Mouse (Mus musculus): ENCODE results near the gene Srbd1. TPM values are rescaled to one million over a fixed set of nuclear protein-coding genes. Genes with fewer than 3 reads are reported as not detected.
A peak's percentile ranks its signal among the peaks of the same experiment; 100 is the strongest.

The Srbd1 gene
- polyA plus RNA-seq, 1 experiment from 2014 or later, result 13.3 TPM

DNA sequence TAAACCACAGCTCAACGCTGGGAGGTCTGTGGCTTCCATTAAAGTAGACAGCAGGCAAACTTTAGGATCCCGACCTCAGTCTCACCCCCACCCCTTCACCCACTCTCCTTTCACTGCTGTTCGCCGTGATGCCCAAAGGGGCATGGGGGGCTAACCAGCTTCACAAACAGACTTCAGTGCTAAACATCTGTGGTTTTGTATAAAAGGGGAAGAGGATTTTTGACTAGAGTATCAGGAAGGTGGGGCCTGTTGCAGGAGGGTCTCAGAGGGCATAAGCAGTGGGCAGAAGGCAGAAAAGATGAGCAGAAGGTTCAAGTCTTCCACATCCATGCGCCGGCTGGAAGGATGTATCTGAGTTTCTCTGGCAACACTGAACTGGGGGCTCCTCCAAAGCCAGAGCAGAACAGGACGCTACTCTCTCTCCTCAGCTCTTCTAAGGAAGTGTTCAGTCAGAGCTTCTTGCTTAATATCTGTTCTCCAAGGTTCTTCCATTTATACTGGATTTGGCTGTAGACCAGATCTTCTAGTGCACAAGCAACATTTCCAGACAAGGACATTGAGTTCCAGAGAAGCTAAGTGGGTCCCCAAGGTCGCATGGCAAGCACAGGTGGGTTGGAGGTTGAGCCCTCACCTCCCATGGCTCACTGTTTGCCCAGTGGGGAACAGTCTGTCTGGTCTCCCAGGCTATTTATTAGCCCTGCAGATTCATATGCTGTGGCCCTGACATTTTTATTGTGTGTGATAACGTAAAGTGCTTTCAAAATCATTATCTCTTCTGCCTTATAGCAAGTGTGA, 25.4 kb upstream of the Srbd1 start:
- Histone ChIP-seq H3K36me3 (ENCODE audit: control insufficient read depth, insufficient read depth, low read length) (no peaks in the 10 kb centered on the region), H3K9ac (ENCODE audit: low read depth, low read length) (peak overlapping the region; percentile 8), H3K4me2 (ENCODE audit: low read length) (peak overlapping the region; percentile 84), H3K4me3 (ENCODE audit: low read length) (peak overlapping the region; percentile 77), H3K9me3 (ENCODE audit: control insufficient read depth, low read length) (no peaks in the 10 kb centered on the region), H3K27me3 (replicated peaks; ENCODE audit: control insufficient read depth, insufficient read depth, low read length) (no peaks in the 10 kb centered on the region), H3K27ac (ENCODE audit: low read depth, low read length) (no peak overlapping the region), H3K4me1 (ENCODE audit: control insufficient read depth, insufficient read depth, low read depth, low read length) (peaks cover 20% of the 10 kb centered on the region)
- 42% methylated on average over 9 of the region's 9 CpGs for WGBS
- ATAC-seq, result no peak

DNA sequence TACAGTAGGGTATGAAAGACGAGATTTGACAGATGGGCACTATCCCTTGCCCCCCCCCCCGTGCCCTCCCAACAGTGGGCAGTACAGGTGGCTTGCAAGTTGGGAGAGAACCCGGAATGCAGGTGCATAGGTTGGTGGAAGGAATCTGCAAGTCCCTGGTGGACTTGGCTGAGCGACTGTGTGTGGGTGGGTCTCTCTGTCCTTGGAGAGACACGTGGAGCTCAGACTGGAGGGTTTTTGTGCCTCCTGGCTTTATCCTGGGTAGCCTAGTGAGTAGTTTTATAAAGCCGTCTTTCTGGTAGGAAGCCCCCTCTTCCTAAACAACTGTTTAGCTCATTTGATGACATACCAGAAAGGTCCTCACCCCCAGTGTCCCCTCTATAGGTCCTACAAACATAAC, 24.1 kb upstream of the Srbd1 start:
- no peaks in the 10 kb centered on the region for H3K9me3 ChIP-seq (ENCODE audit: control insufficient read depth, low read length)
- H3K27ac ChIP-seq (ENCODE audit: low read depth, low read length), result no peak overlapping the region; the same call in 1 of the 2 replicates
- H3K4me1 ChIP-seq (ENCODE audit: control insufficient read depth, insufficient read depth, low read depth, low read length), result peaks cover 20% of the 10 kb centered on the region

DNA sequence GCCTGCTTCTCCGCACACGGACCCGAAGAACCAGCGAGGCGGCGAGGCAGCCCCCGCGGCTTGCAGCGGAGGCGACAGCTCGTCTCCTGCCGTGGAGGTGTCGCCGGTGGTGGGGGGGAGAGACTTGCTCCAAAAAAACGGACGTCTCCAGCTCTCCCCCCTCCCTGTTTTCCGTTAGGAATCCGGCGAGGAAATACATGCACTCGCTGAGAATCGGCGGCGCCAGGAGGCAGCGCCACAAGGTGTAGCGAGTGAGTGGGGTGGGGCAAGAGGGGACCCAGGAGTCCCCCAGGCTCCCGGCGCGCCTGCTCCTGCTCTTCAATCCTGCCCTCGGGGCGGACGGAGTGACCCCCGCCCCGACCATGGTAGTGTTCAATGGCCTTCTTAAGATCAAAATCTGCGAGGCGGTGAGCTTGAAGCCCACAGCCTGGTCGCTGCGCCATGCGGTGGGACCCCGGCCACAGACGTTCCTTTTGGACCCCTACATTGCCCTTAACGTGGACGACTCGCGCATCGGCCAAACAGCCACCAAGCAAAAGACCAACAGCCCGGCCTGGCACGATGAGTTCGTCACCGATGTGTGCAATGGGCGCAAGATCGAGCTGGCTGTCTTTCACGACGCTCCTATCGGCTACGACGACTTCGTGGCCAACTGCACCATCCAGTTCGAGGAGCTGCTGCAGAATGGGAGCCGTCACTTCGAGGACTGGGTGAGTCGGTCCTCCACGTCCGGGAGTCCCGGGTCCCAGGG, 23.4 kb upstream of the Srbd1 start:
- H3K27me3 ChIP-seq (replicated peaks; ENCODE audit: control insufficient read depth, insufficient read depth, low read length), result peaks cover 5% of the 10 kb centered on the region; the same call in 1 of the 2 replicates
- H3K36me3 ChIP-seq (ENCODE audit: control insufficient read depth, insufficient read depth, low read length), result no peaks in the 10 kb centered on the region
- peak; percentile 15 for ATAC-seq
- peak overlapping the region; percentile 84 for H3K4me2 ChIP-seq (ENCODE audit: low read length)
- WGBS, result under 1% methylated on average over 58 of the region's 64 CpGs
- H3K9ac ChIP-seq (ENCODE audit: low read depth, low read length), result peak overlapping the region; percentile 90
- peak overlapping the region; percentile 95 for H3K27ac ChIP-seq (ENCODE audit: low read depth, low read length)
- peak overlapping the region; percentile 77 for H3K4me3 ChIP-seq (ENCODE audit: low read length)
- H3K9me3 ChIP-seq (ENCODE audit: control insufficient read depth, low read length), result no peaks in the 10 kb centered on the region
- peaks cover 20% of the 10 kb centered on the region for H3K4me1 ChIP-seq (ENCODE audit: control insufficient read depth, insufficient read depth, low read depth, low read length)

More for the DNA sequence above, 24.1 kb upstream of the Srbd1 start:
- Histone ChIP-seq H3K4me2 (ENCODE audit: low read length) (peak overlapping the region; percentile 84), H3K27me3 (replicated peaks; ENCODE audit: control insufficient read depth, insufficient read depth, low read length) (0 out of 2 replicates have a peak, but pooled peaks cover 2% of the 10 kb centered on the region), H3K9ac (ENCODE audit: low read depth, low read length) (peak overlapping the region; percentile 90), H3K4me3 (ENCODE audit: low read length) (peak overlapping the region; percentile 77), H3K36me3 (ENCODE audit: control insufficient read depth, insufficient read depth, low read length) (no peaks in the 10 kb centered on the region)
- no peak for ATAC-seq
- WGBS, result 16% methylated on average over 6 of the region's 6 CpGs

DNA sequence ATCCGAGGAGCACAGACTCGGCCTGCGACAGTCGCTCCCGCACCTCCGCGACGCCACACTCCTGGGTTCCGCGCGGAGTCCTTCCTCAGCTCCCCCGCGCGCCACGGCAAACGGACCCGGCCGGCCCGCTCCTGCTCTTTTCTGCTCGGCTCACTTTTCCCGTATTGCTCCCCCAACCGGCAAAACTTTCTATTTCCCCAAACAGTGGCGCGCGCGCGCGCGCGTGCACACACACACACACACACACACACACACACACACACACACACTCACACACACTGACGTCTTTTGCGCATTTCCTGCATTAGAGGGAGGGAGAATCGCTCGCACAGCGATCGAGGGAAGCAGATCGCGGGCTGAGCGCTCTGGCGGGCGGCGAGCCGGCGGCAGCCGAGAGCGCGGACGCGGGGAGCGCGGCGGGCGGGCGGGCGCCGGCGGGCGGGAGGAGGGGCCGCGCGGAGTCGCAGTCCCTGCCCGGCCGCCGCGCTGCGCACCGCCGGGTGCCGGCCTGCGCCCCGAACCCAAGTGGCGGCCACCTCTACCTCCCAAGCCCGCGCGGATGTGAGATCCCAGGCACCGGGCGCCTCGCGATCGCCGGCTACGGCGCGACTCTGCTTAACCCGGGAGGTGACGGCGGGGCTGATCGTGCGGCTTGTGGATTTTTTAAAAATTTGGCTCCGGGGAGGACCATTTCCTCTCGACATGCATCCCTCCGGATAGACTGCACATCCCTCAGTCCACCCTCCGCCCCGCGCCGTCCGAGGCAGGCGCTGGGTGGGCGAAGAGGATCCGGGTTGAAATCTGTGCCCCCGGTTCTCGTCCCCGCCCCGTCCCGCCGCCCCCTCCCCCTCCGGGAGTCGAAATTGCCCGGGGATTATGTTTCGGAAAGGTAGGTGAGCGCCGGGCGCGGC, 22.6 kb upstream of the Srbd1 start, which contains the start of gene Prkce:
Gene Prkce (plus strand): TSS at position 466 of the 911 bp plus-strand sequence.
- H3K36me3 ChIP-seq (ENCODE audit: control insufficient read depth, insufficient read depth, low read length), result no peaks in the 10 kb centered on the region
- peak within 1 kb of the TSS; percentile 90 for H3K9ac ChIP-seq (ENCODE audit: low read depth, low read length)
- no peaks in the 10 kb centered on the region for H3K9me3 ChIP-seq (ENCODE audit: control insufficient read depth, low read length)
- peaks cover 5% of the 10 kb centered on the region; the same call in 1 of the 2 replicates for H3K27me3 ChIP-seq (replicated peaks; ENCODE audit: control insufficient read depth, insufficient read depth, low read length)
- H3K27ac ChIP-seq (ENCODE audit: low read depth, low read length), result peak within 1 kb of the TSS; percentile 95
- ATAC-seq, result peak; percentile 77
- WGBS, result under 1% methylated on average over 76 of the region's 115 CpGs
- peak within 1 kb of the TSS; percentile 77 for H3K4me3 ChIP-seq (ENCODE audit: low read length)
- peaks cover 20% of the 10 kb centered on the region for H3K4me1 ChIP-seq (ENCODE audit: control insufficient read depth, insufficient read depth, low read depth, low read length)
- peak within 1 kb of the TSS; percentile 84 for H3K4me2 ChIP-seq (ENCODE audit: low read length)

DNA sequence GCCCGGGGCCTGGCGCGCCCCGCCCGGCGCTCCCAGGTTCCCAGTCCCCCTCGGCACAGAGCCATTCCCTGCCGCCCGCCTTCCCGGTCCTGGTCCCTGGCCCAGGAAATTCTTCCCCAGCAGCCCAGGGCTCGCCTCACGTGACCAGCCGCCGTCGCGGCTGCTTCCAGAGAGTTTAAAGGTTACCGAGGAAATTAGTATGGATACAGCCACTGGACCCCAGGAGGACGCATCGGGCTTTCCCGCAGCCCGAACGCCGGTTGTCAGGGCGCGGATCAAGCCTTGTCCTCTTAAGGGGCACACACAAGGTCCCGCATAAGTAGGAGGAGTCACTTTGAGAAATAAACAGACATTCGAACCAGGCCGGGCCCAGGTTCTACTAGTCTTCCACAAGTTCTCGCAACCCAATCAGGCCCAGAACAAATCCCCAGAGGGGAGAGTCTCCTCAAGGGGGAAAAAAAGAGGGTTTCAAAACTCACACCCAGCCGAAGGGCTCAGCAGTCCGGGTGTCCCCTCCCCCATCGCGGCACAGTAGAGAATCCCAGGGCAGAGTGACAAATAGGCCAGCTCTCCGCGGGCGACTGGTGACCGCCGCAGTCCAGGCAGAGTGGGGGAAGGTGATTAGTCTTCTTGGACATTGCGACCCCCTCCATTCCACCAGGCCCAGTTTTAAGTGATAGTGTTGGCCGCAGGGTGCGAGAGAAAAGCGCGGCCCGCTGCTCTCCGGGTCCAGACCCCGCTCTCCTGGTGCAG, 21.8 kb upstream of the Srbd1 start:
- WGBS, result under 1% methylated on average over 46 of the region's 46 CpGs
- peaks cover 20% of the 10 kb centered on the region for H3K4me1 ChIP-seq (ENCODE audit: control insufficient read depth, insufficient read depth, low read depth, low read length)
- H3K27ac ChIP-seq (ENCODE audit: low read depth, low read length), result peak overlapping the region; percentile 95
- H3K4me3 ChIP-seq (ENCODE audit: low read length), result peak overlapping the region; percentile 77
- ATAC-seq, result peak; percentile 48
- H3K9ac ChIP-seq (ENCODE audit: low read depth, low read length), result peak overlapping the region; percentile 90
- H3K27me3 ChIP-seq (replicated peaks; ENCODE audit: control insufficient read depth, insufficient read depth, low read length), result peaks cover 5% of the 10 kb centered on the region; the same call in 1 of the 2 replicates
- no peaks in the 10 kb centered on the region for H3K9me3 ChIP-seq (ENCODE audit: control insufficient read depth, low read length)
- H3K4me2 ChIP-seq (ENCODE audit: low read length), result peak overlapping the region; percentile 84
- H3K36me3 ChIP-seq (ENCODE audit: control insufficient read depth, insufficient read depth, low read length), result no peaks in the 10 kb centered on the region

DNA sequence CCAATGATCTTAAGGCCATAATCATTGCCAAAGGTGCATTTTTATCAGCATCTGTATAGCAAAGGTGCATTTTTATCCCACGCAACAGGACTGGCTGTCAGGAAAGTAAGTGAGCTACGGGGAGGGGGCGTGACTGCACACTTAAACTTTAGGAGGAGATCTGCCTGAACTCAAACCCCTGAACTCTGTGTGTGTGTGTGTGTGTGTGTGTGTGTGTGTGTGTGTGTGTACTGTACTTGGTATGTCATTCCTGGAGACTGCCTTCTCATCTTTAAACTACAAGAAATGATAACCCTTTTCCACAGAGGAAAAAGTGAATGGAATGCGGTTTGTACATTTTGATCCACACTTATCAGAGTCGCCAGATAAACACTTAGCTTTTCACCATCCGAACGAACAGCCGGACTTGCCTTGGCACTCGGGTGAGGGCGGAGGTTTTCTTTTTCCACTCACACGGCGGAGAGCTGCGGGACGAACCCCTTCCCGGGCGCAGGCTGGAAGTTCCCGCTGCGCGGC, 21.1 kb upstream of the Srbd1 start:
- Histone ChIP-seq H3K9me3 (ENCODE audit: control insufficient read depth, low read length) (no peaks in the 10 kb centered on the region), H3K4me1 (ENCODE audit: control insufficient read depth, insufficient read depth, low read depth, low read length) (peaks cover 19% of the 10 kb centered on the region), H3K4me3 (ENCODE audit: low read length) (peak overlapping the region; percentile 77), H3K27me3 (replicated peaks; ENCODE audit: control insufficient read depth, insufficient read depth, low read length) (peaks cover 5% of the 10 kb centered on the region; the same call in 1 of the 2 replicates), H3K4me2 (ENCODE audit: low read length) (peak overlapping the region; percentile 84), H3K9ac (ENCODE audit: low read depth, low read length) (peak overlapping the region; percentile 90), H3K36me3 (ENCODE audit: control insufficient read depth, insufficient read depth, low read length) (no peaks in the 10 kb centered on the region), H3K27ac (ENCODE audit: low read depth, low read length) (peak overlapping the region; percentile 95)
- ATAC-seq, result no peak
- WGBS, result 3% methylated on average over 17 of the region's 19 CpGs

DNA sequence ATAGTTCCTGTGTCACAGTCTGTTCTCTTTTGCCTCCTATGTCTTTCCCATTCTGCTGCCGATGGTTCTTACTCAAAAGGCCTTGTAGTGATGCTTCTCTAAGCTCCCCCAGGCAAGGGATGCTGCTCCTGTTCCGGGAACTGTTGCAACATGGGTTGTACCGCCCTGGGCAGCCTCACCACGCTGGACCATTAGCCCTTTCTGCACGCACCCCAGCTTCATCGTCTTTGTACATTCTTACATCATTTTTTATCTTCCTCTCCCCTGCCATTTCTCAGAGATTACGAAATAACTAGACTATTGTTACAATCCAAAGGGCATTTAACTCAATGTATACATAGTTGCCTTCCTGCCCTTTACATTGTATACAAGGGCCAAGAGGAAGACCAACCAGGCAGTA, 19.4 kb upstream of the Srbd1 start:
- Histone ChIP-seq H3K27me3 (replicated peaks; ENCODE audit: control insufficient read depth, insufficient read depth, low read length) (peaks cover 5% of the 10 kb centered on the region; the same call in 1 of the 2 replicates), H3K36me3 (ENCODE audit: control insufficient read depth, insufficient read depth, low read length) (no peaks in the 10 kb centered on the region), H3K4me3 (ENCODE audit: low read length) (no peak overlapping the region), H3K9me3 (ENCODE audit: control insufficient read depth, low read length) (no peaks in the 10 kb centered on the region), H3K27ac (ENCODE audit: low read depth, low read length) (no peak overlapping the region), H3K4me2 (ENCODE audit: low read length) (no peak overlapping the region), H3K4me1 (ENCODE audit: control insufficient read depth, insufficient read depth, low read depth, low read length) (peaks cover 6% of the 10 kb centered on the region), H3K9ac (ENCODE audit: low read depth, low read length) (no peak overlapping the region)
- WGBS, result 86% methylated on average over 7 of the region's 7 CpGs
- no peak for ATAC-seq

DNA sequence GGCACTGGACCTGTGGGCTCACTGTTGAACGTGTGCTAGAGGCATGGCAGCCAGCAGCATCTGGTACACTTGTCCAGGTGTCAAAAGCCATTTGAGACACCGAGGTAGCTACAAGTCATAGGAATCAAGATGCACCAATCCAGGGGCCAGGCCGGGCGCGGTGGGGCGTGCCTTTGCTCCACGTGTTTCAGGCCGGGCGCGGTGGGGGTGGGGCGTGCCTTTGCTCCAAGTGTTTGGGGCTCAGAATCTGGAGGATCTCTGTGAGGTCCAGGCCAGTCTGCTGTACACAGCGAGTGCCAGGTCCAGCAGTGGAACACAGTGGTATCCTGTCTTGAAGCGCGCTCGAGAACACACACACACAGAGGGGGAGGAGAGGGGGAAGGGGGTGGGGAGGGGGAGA, 17.7 kb upstream of the Srbd1 start:
- Histone ChIP-seq H3K4me3 (ENCODE audit: low read length) (no peak overlapping the region), H3K27me3 (replicated peaks; ENCODE audit: control insufficient read depth, insufficient read depth, low read length) (peaks cover 5% of the 10 kb centered on the region; the same call in 1 of the 2 replicates), H3K4me2 (ENCODE audit: low read length) (no peak overlapping the region), H3K9ac (ENCODE audit: low read depth, low read length) (no peak overlapping the region), H3K36me3 (ENCODE audit: control insufficient read depth, insufficient read depth, low read length) (no peaks in the 10 kb centered on the region), H3K9me3 (ENCODE audit: control insufficient read depth, low read length) (no peaks in the 10 kb centered on the region), H3K4me1 (ENCODE audit: control insufficient read depth, insufficient read depth, low read depth, low read length) (no peaks in the 10 kb centered on the region; the same call in none of the 2 replicates), H3K27ac (ENCODE audit: low read depth, low read length) (no peak overlapping the region)
- ATAC-seq, result no peak
- 61% methylated on average over 15 of the region's 15 CpGs for WGBS
